Mouse (Mus musculus): ENCODE measurements around the gene Cacna2d3. TPM values are rescaled to one million over a fixed set of nuclear protein-coding genes. Genes with fewer than 3 reads are reported as not detected.

The Cacna2d3 gene
- total and polyA plus RNA-seq, 3 experiments = 0.11 TPM; not detected in 2

- peaks cover 19% of the 10 kb centered on the region for H3K9me3 ChIP-seq (replicated peaks)
- ATAC-seq (ENCODE audit: extremely low read depth, insufficient number of reproducible peaks, low FRiP score, poor library complexity, severe bottlenecking) = no peak
- TF ChIP-seq GATA1 (IDR thresholded peaks at IDR 0.05; ENCODE audit: borderline replicate concordance, low read length) (no peak), CTCF (IDR thresholded peaks at IDR 0.05; ENCODE audit: low read depth, low read length) (no peak), TAL1 (conservative IDR thresholded peaks at IDR 0.05; ENCODE audit: low read depth, low read length) (no peak), POLR2AphosphoS5 (IDR thresholded peaks at IDR 0.05; ENCODE audit: insufficient replicate concordance, low read depth, low read length) (no peak), GATA2 (IDR thresholded peaks at IDR 0.05; ENCODE audit: borderline replicate concordance, low read depth, low read length) (no peak)
- H3K27me3 ChIP-seq (ENCODE audit: insufficient read depth, low read length) = no peaks in the 10 kb centered on the region
- no peak for DNase-seq (ENCODE audit: low spot score)
- no peaks in the 10 kb centered on the region for H3K36me3 ChIP-seq (replicated peaks)
- H3K4me3 ChIP-seq (ENCODE audit: low read depth, low read length) = no peak overlapping the region
- no peaks in the 10 kb centered on the region for H3K4me1 ChIP-seq (ENCODE audit: insufficient read depth, low read depth, low read length)
These were observed 561.9 kb downstream of the Cacna2d3 start for GRCm38 (mm10) chr14:29159803-29160202.

- no peak for ATAC-seq (ENCODE audit: extremely low read depth, insufficient number of reproducible peaks, low FRiP score, poor library complexity, severe bottlenecking)
- Histone ChIP-seq H3K27me3 (ENCODE audit: insufficient read depth, low read length) (no peaks in the 10 kb centered on the region), H3K4me3 (ENCODE audit: low read depth, low read length) (no peak overlapping the region), H3K36me3 (replicated peaks) (no peaks in the 10 kb centered on the region), H3K9me3 (replicated peaks) (peaks cover 18% of the 10 kb centered on the region), H3K4me1 (ENCODE audit: insufficient read depth, low read depth, low read length) (no peaks in the 10 kb centered on the region)
- no peak for DNase-seq (ENCODE audit: low spot score)
- no peak for TF ChIP-seq GATA1 (IDR thresholded peaks at IDR 0.05; ENCODE audit: borderline replicate concordance, low read length)
- TF ChIP-seq GATA2 (IDR thresholded peaks at IDR 0.05; ENCODE audit: borderline replicate concordance, low read depth, low read length) = no peak
- no peak for TF ChIP-seq TAL1 (conservative IDR thresholded peaks at IDR 0.05; ENCODE audit: low read depth, low read length)
These were observed 564.6 kb downstream of the Cacna2d3 start for GRCm38 (mm10) chr14:29157096-29157495.

- TF ChIP-seq GATA2 (IDR thresholded peaks at IDR 0.05; ENCODE audit: borderline replicate concordance, low read depth, low read length) (no peak), CTCF (IDR thresholded peaks at IDR 0.05; ENCODE audit: low read depth, low read length) (no peak), TAL1 (conservative IDR thresholded peaks at IDR 0.05; ENCODE audit: low read depth, low read length) (no peak), GATA1 (IDR thresholded peaks at IDR 0.05; ENCODE audit: borderline replicate concordance, low read length) (no peak), POLR2AphosphoS5 (IDR thresholded peaks at IDR 0.05; ENCODE audit: insufficient replicate concordance, low read depth, low read length) (no peak)
- no peaks in the 10 kb centered on the region for H3K36me3 ChIP-seq (replicated peaks)
- no peak for ATAC-seq (ENCODE audit: extremely low read depth, insufficient number of reproducible peaks, low FRiP score, poor library complexity, severe bottlenecking)
- H3K27me3 ChIP-seq (ENCODE audit: insufficient read depth, low read length) = no peaks in the 10 kb centered on the region
- no peak overlapping the region for H3K4me3 ChIP-seq (ENCODE audit: low read depth, low read length)
- H3K9me3 ChIP-seq (replicated peaks) = peaks cover 16% of the 10 kb centered on the region
- no peak for DNase-seq (ENCODE audit: low spot score)
- H3K4me1 ChIP-seq (ENCODE audit: insufficient read depth, low read depth, low read length) = no peaks in the 10 kb centered on the region
These were observed 577.5 kb downstream of the Cacna2d3 start for GRCm38 (mm10) chr14:29144184-29144583.

- no peak for TF ChIP-seq POLR2AphosphoS5 (IDR thresholded peaks at IDR 0.05; ENCODE audit: insufficient replicate concordance, low read depth, low read length)
- no peak for TF ChIP-seq CTCF (IDR thresholded peaks at IDR 0.05; ENCODE audit: low read depth, low read length)
- TF ChIP-seq TAL1 (conservative IDR thresholded peaks at IDR 0.05; ENCODE audit: low read depth, low read length) = no peak
- TF ChIP-seq GATA1 (IDR thresholded peaks at IDR 0.05; ENCODE audit: borderline replicate concordance, low read length) = no peak
- no peak for TF ChIP-seq GATA2 (IDR thresholded peaks at IDR 0.05; ENCODE audit: borderline replicate concordance, low read depth, low read length)
These were observed 584.0 kb downstream of the Cacna2d3 start for GRCm38 (mm10) chr14:29137614-29138013.

DNA sequence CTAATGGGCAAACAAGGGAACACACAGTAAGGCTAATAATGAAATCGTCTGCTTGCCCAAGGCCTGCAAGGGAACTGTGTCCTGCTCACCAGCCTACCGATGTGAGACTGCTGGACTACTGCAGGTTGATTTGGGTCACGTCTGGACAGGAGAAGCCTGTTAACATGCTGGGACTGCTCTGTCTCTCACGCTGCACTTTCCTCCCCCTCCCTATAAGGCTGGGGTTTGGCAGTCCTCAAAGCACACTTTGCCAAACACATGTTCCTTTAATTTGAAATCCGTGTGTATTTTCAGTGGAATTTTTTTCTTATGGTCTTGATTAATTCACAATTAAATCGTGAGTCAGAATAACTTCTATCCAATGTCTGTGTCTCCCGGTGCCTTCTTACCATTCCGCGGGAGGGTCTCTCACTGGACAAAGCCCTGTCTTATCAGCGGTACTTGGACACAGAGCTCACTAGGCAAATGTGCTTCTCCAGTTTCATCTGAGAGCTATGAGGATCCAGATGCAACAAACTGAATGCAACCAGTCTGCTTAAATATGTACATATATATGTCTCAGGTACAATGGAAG is 584.6 kb downstream of the Cacna2d3 start:
- H3K9me3 ChIP-seq (replicated peaks) = peaks cover 11% of the 10 kb centered on the region
- H3K27me3 ChIP-seq (ENCODE audit: insufficient read depth, low read length) = no peaks in the 10 kb centered on the region
- DNase-seq (ENCODE audit: low spot score) (no peak), ATAC-seq (ENCODE audit: extremely low read depth, insufficient number of reproducible peaks, low FRiP score, poor library complexity, severe bottlenecking) (no peak)
- no peaks in the 10 kb centered on the region for H3K4me1 ChIP-seq (ENCODE audit: insufficient read depth, low read depth, low read length)
- TF ChIP-seq GATA1 (IDR thresholded peaks at IDR 0.05; ENCODE audit: borderline replicate concordance, low read length) = no peak
- no peak for TF ChIP-seq GATA2 (IDR thresholded peaks at IDR 0.05; ENCODE audit: borderline replicate concordance, low read depth, low read length)
- no peak for TF ChIP-seq CTCF (IDR thresholded peaks at IDR 0.05; ENCODE audit: low read depth, low read length)
- TF ChIP-seq POLR2AphosphoS5 (IDR thresholded peaks at IDR 0.05; ENCODE audit: insufficient replicate concordance, low read depth, low read length) = no peak
- no peak for TF ChIP-seq TAL1 (conservative IDR thresholded peaks at IDR 0.05; ENCODE audit: low read depth, low read length)
- H3K36me3 ChIP-seq (replicated peaks) = no peaks in the 10 kb centered on the region
- H3K4me3 ChIP-seq (ENCODE audit: low read depth, low read length) = no peak overlapping the region

More at GRCm38 (mm10) chr14:29137614-29138013, 584.0 kb downstream of the Cacna2d3 start:
- DNase-seq (ENCODE audit: low spot score) (no peak), ATAC-seq (ENCODE audit: extremely low read depth, insufficient number of reproducible peaks, low FRiP score, poor library complexity, severe bottlenecking) (no peak)
- H3K27me3 ChIP-seq (ENCODE audit: insufficient read depth, low read length) = no peaks in the 10 kb centered on the region
- H3K36me3 ChIP-seq (replicated peaks) = no peaks in the 10 kb centered on the region
- peaks cover 9% of the 10 kb centered on the region for H3K9me3 ChIP-seq (replicated peaks)
- no peaks in the 10 kb centered on the region for H3K4me1 ChIP-seq (ENCODE audit: insufficient read depth, low read depth, low read length)
- no peak overlapping the region for H3K4me3 ChIP-seq (ENCODE audit: low read depth, low read length)

GRCm38 (mm10) chr14:29134901-29135300 is 586.8 kb downstream of the Cacna2d3 start:
- H3K36me3 ChIP-seq (replicated peaks) = no peaks in the 10 kb centered on the region
- no peaks in the 10 kb centered on the region for H3K4me1 ChIP-seq (ENCODE audit: insufficient read depth, low read depth, low read length)
- peaks cover 8% of the 10 kb centered on the region for H3K9me3 ChIP-seq (replicated peaks)
- no peak overlapping the region for H3K4me3 ChIP-seq (ENCODE audit: low read depth, low read length)
- ATAC-seq (ENCODE audit: extremely low read depth, insufficient number of reproducible peaks, low FRiP score, poor library complexity, severe bottlenecking) (no peak), DNase-seq (ENCODE audit: low spot score) (no peak)
- TF ChIP-seq GATA2 (IDR thresholded peaks at IDR 0.05; ENCODE audit: borderline replicate concordance, low read depth, low read length) (no peak), GATA1 (IDR thresholded peaks at IDR 0.05; ENCODE audit: borderline replicate concordance, low read length) (no peak), CTCF (IDR thresholded peaks at IDR 0.05; ENCODE audit: low read depth, low read length) (no peak), POLR2AphosphoS5 (IDR thresholded peaks at IDR 0.05; ENCODE audit: insufficient replicate concordance, low read depth, low read length) (no peak), TAL1 (conservative IDR thresholded peaks at IDR 0.05; ENCODE audit: low read depth, low read length) (no peak)
- no peaks in the 10 kb centered on the region for H3K27me3 ChIP-seq (ENCODE audit: insufficient read depth, low read length)

Data from G1E (cell line).